9 mouse cellular contexts compared by ENCODE assay signal in the genomic region with DNA sequence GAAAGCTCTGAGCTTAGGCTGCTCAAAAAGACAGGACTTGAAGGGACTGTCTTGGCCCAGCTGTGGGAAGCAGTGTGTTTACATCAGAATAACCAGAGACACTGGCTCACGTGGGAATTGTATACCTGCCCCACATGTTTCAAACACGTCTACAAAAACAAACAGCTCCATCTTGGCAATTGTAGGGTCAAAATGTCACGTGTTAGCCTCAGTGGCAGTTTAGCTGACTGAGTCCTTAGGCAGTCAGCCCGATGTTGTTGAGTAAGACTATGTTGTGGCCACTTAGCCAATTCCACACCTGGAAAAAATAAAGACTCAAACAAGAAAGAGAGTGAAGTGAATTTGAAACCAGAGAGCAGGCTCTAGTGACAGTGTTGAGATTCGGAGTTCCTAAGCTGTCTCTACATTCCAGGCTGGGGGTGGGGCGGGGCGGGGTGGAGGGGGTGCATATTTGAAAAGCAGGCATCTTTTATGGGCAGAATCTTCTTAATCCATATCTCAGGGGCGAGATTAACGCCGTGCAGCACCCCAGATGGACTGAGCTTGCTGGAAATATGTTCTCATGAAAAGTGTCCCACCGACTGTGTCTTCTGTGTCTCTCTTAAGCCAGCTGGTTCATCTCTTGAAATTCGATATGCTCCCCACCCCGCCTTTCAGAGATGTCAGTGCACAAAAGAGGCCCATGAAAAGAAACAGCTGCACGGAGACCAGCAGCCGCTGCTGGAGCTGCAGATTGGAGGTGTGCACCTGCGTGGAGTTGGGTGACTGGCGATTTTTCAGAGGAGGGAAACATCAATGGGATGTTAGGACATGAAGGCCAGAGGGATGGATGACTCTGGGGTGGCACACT.
DNase-seq lines count a peak whose midpoint lies in the region; ATAC-seq lines count a peak whose summit lies in the region.
"Had no signal": no experiment of that assay in that cellular context is flagged by ENCODE, and none has a peak within 500 bp of the region (broad histone marks: within the 10 kb centered on the region; RNA-seq: fewer than 3 reads in every experiment).

No protein-coding gene starts in this region.

- no peaks in the 10 kb centered on the region for H3K4me1 ChIP-seq in liver, embryonic 12.5 days
- peaks cover 16% of the 10 kb centered on the region for H3K4me1 ChIP-seq in forebrain, embryonic 12.5 days
- peaks cover 8% of the 10 kb centered on the region; the same call in 1 of the 2 replicates for H3K4me1 ChIP-seq in neural tube, embryonic 11.5 days (ENCODE audit: control insufficient read depth, insufficient read depth, low read length)

- DNase-seq in liver: peak; percentile 22
- DNase-seq in kidney, postnatal 10 days: peak; percentile 67
- DNase-seq in neural tube, embryonic 11.5 days (ENCODE audit: low spot score): peak; percentile 64
- no peak for DNase-seq in spleen, adult 12 weeks (ENCODE audit: low spot score)
- DNase-seq in adrenal gland, adult 18-20 months (ENCODE audit: low spot score in 2 of 2): no peak
- no peak for DNase-seq in layer of hippocampus, postnatal 10 days (ENCODE audit: low spot score in 2 of 2)

- H3K27ac ChIP-seq in liver, embryonic 12.5 days: no peak overlapping the region
- no peak overlapping the region for H3K27ac ChIP-seq in forebrain, embryonic 12.5 days
- H3K27ac ChIP-seq in neural tube, embryonic 11.5 days (ENCODE audit: low read depth, low read length): no peak overlapping the region
- H3K27ac ChIP-seq: liver, embryonic 14.5 days had no signal

- 0 out of 2 replicates have a peak, but pooled peaks cover 2% of the 10 kb centered on the region for H3K27me3 ChIP-seq in liver, embryonic 12.5 days (replicated peaks)
- peaks cover 61% of the 10 kb centered on the region for H3K27me3 ChIP-seq in forebrain, embryonic 12.5 days
- no peaks in the 10 kb centered on the region for H3K27me3 ChIP-seq in neural tube, embryonic 11.5 days (ENCODE audit: control insufficient read depth, insufficient read depth, low read length)

- 35% methylated on average over 17 of the region's 17 CpGs for WGBS in liver, embryonic 12.5 days (ENCODE audit: insufficient replicate concordance)
- WGBS in forebrain, embryonic 12.5 days: 12% methylated on average over 17 of the region's 17 CpGs
- 14% methylated on average over 17 of the region's 17 CpGs for WGBS in neural tube, embryonic 11.5 days

- H3K4me3 ChIP-seq in liver, embryonic 12.5 days: no peak overlapping the region
- H3K4me3 ChIP-seq in forebrain, embryonic 12.5 days (replicated peaks): no peak overlapping the region
- H3K4me3 ChIP-seq in neural tube, embryonic 11.5 days (ENCODE audit: low read depth, low read length): no peak overlapping the region

- no peak overlapping the region for H3K9ac ChIP-seq in liver, embryonic 12.5 days
- no peak overlapping the region for H3K9ac ChIP-seq in forebrain, embryonic 12.5 days
- H3K9ac ChIP-seq in neural tube, embryonic 11.5 days (ENCODE audit: low read length): no peak overlapping the region
- H3K9ac ChIP-seq: liver, embryonic 14.5 days had no signal

- H3K9me3 ChIP-seq in liver, embryonic 12.5 days (replicated peaks): no peaks in the 10 kb centered on the region
- H3K9me3 ChIP-seq in forebrain, embryonic 12.5 days: peaks cover 7% of the 10 kb centered on the region
- 0 out of 2 replicates have a peak, but pooled peaks cover 2% of the 10 kb centered on the region for H3K9me3 ChIP-seq in neural tube, embryonic 11.5 days (ENCODE audit: control insufficient read depth, low read length)

- ATAC-seq in liver, embryonic 12.5 days: no peak
- ATAC-seq in forebrain, embryonic 12.5 days (ENCODE audit: low FRiP score): no peak
- ATAC-seq in neural tube, embryonic 11.5 days (ENCODE audit: insufficient read depth, low FRiP score, low TSS enrichment): peak; percentile 48; the same call in 1 of the 2 replicates

- H3K4me2 ChIP-seq in liver, embryonic 12.5 days: no peak overlapping the region
- peak overlapping the region; percentile 30 for H3K4me2 ChIP-seq in forebrain, embryonic 12.5 days
- H3K4me2 ChIP-seq in neural tube, embryonic 11.5 days (ENCODE audit: low read depth): no peak overlapping the region

- H3K36me3 ChIP-seq in liver, embryonic 12.5 days: no peaks in the 10 kb centered on the region
- H3K36me3 ChIP-seq in forebrain, embryonic 12.5 days (replicated peaks): no peaks in the 10 kb centered on the region
- no peaks in the 10 kb centered on the region for H3K36me3 ChIP-seq in neural tube, embryonic 11.5 days (ENCODE audit: control insufficient read depth, insufficient read depth, low read length)

Comparison
In these comparisons a context has a peak if more than half of its experiments do, and no peak if none do; other contexts are left out.
1. DNase-seq: peak in liver (single experiment), kidney, postnatal 10 days (single experiment) and neural tube, embryonic 11.5 days (single experiment); none in spleen, adult 12 weeks (single experiment), adrenal gland, adult 18-20 months (0 of 2) and layer of hippocampus, postnatal 10 days (0 of 2).